Mouse (Mus musculus) left cerebral cortex, adult 9 months (tissue): ENCODE data around the gene Ece1.

Experiments used
- DNase-seq, 2 experiments: peaks; one replicate each; pipeline ENCODE4 v3.0.0; 2022; ENCODE audit warnings: low spot score in 2 of 2

Ece1 gene

DNA sequence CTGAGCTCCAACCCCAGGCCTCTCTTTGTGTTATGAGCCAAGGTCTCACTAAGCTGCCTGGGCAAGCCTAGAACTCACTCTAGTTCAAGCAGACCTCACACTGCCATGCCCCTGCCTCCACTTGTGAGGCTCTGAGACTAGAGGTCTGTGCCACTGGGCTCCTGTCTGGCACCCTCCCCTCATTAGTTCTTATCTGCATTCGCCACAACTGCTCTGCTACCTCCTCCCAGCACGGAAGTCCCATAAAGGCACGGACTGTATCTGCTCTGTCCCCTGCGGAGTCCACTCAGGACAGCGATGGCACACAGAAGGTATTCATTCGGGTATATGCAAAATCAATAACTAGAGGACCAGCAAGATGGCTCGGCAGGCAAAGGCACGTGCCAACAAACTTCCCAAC, 19.4 kb downstream of the Ece1 start:
- no peak for DNase-seq

DNA sequence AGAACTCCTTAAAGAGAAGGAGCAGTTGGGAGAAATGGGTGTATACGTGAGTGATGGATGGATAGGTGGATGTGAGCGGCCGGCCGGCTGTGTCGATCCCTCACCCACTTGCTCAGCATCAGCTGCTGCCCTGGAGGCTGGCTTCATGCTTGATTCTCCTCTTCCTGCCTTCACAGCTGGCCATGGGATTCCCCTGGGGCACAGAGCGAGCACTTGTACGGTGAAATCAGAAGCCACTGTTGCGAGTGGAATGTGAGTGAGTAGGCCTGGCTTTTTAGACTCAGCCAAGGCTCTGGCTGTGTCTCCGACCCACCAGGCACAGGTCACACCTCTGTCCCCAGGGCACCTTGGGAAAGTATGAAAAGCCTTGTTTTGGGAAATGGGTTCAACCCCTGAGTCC, 20.6 kb downstream of the Ece1 start:
- DNase-seq = no peak

DNA sequence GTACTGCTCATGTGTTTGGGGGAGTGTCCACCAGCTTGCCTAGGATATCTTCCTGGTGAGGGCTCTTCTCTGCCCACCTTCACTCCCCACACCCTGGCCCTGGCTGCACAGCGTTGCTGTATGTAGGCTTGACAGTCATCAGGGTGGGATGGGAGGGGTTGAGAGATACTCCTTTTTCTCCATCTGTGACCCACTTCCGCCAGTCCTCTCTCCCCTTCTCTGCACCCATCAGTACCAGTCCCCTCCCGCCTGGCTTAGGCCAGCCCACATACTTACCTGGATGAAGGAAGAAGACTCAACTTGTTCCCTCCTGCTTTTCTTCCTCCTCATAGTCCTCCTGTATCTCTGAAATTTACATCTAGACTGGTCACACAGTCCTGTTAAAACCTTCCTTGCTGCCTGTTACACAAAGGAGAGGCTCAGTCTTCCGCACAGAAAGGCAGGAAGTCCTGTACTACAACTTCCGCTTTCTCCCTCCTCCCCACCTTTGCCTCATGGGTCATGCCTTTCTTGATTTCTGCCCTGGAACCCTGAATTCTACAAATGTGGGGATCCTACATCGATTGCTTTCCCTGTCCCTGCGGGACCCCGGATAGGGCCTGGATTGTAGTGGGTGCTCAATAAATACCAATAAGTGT, 21.6 kb downstream of the Ece1 start:
- no peak for DNase-seq

DNA sequence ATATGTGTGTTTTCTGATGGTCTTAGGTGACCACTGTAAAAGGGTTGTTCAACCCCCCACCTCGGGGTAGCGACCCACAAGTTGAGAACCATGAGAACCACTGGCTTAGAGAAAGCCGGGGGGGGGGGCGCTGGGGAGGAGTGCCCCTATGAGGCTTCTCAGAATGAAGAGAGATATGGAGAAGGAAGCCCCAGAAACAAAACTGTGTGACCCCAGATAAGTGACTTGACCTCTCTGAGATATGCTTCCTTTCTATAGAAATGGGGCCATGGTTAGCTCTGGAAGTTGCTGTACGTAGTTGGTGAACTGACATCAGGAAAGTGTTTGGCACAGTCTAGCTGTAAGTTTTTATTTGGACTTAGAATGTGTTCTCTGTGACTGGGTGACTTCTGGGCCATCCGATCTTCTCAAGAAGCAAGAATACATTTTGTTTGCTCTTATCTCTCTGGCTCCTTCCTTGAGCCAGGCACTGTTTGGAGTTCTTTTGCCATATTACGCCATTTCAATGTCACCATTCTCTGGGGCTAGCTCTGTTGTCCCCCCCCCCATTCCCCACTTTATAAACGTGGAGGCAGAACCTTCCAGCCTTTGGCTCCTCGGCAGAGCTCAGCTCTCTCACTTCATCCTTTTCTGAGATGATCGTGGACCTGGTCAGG, 25.4 kb downstream of the Ece1 start:
- no peak for DNase-seq

DNA sequence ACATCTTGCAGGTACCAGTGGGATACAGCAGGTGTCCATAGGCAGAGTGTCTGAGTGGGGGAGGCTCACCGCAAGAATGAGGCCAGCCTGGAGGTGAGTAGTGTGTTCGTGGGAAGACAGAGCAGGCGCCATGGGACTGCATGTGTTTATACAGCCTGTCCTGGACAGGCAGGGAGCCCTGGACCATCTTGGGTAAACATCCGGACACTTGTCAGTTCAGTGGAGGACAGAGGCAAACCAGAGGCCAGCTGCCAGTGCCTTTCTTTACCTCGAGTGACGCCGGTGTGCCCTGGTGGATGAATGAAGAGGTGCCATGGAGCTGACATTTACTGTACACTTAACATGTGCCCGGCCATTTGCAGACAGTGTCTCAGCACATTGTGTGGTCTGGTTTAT, 26.0 kb downstream of the Ece1 start:
- DNase-seq = no peak

DNA sequence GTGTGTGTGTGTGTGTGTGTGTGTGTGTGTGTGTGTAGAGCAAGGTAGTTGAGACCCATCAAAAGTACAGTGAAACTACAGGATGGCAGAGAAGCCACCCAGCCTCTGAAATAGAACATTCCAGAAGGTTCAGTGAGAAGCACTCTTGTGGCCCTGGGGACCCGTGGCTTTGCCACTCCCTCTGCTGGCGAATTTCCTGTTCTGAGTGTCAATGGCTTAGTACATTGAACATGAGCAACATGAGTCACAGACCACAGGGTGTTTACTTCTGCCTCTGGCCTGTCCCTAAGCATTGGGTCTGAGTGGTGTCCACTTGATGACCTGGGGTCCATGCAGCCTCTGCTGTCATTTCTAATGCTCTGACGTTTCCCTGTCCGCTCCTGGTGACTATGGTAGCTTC, 28.6 kb downstream of the Ece1 start:
- DNase-seq = no peak

DNA sequence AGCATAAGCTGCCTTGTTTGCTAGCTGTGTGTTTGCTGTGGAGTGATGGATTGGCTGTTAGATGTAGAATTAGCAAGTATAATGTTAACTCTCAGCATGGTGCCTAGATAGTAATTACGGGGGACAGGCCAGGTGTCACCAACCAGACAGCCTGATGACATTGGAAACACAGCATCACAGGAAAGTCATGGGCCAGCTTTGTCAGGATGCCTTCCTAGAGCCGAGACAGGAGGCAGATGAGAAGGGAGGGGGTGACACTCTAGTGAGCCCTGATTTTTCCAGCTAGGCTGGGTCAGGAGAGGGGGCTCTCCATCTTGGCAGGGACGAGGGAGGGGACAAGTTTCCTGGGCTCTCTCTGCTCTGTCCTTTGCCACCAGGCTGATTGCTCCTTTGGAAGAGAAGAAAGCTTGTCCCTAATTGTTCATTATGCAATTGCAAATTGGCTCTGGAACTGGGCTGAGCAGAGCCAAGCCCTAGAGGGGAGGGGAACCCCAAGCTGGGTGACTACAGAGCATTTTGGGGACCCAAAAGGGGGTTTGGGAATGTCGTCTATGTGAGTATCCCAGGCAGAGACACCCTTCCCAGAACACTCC, 29.6 kb downstream of the Ece1 start:
- peak; percentile 31 to 35 for DNase-seq

DNA sequence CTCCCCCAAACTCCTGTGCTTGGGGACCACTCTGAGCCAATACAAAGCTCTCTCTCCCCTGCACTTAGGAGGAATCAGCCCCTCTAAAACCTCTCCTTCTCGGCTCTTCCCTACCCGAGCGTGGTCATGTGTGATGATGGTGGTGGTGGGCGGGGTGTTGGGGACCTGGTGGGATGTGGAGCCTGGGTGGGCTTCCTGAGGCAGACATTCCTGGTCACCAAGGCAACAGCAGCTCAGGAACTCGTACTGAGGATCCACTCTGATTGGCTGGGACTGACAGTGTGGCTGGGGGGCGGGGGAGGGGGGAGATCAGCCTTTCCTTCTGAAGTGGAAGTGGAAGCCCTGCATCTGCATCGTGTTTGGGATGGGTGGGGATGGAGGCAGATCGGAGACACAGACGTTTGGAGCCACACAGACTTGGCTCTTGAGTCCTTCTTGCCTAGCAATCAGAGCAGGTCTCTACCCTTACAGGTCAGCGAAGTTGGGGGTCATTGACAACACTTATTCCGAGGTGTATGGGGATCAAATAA, 30.7 kb downstream of the Ece1 start:
- no peak for DNase-seq

DNA sequence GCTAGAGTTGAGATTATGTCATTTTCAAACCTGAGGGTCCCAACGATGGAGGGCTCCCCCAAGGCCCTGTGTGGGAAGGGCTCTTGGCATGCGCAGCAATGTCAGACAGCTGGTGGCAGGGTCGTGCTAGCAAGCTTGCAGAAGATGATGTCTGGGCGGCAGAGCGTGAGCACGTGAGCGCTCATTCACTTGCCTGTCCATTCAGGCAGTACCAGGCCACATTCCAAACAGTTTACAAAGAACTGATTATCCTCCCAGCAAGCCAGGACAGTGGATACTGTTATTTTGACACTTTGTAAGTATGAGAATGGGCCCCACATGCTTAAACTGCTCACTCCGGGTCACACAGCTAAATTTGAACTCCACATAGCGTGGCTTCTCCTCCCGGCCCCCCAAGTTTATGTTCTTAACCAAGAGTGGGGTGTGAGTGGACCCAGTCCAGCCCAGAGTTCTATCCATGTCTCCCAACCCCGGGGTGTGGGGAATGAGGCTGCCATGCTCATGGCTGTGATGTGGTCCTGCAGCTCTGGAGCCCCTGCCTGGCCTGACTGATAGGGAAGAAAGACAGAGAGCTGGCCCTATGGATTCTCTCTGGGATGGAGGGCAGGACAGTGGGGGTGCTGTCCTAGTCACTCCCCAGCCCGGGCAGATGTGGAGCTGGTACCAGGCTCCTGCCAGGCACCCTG, 34.7 kb downstream of the Ece1 start:
- peak in 1 of 2 experiments; percentile 31 for DNase-seq

DNA sequence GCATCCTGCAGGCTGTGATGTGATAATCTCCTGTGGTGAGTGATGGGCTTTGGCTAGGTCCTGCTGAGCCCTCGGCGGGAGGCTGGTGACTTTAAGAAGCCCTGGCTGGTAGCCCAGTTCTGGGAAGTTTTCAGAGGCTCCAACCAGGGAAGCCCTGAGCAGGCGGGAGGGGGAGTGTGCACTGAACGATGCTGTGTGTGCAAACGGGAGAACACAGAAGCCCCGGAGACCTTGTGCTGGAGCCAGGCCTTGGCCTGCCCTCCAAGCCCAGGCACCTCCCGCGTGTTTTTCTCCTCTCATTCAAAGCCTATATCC, 35.2 kb downstream of the Ece1 start:
- DNase-seq = peak; percentile 32 to 63

DNA sequence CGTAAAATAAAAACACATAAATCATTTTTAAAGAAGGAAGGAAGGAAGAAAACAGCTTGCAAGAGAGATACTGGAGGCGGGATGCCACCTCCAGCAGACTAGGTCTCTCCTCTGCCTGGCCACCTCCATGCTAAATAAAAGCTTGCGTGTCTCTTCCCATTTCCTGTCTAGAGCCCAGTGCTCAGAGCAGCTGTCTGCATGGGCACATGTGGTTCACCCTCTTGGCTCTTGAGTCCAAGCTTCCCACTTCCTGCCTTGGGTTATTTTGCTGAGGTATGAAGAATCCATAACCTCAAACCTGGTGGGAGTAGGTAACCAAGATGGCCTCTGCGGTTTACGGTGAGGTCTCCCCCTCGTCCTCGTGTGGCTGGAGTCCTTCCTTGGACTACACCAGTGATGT, 36.5 kb downstream of the Ece1 start:
- no peak for DNase-seq

DNA sequence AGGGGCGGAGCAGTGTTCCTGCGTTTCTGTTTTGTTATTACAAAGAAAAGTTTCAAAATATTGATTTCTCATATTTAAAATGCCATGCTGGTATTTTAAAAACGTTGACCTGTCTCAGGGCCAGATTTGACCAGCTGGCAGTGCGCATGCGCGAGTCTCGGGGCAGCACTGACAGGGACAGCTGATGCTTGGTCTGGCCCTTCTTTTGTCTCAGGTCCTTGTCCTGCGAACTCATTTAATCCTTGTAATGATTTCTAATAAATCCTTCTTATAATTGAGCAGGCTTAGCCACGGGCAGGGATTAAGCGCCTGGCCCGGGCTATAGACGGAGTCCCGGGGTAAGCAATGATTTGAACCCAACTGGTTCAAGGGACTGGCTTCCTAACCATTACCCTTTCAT, 40.2 kb downstream of the Ece1 start:
- no peak for DNase-seq

DNA sequence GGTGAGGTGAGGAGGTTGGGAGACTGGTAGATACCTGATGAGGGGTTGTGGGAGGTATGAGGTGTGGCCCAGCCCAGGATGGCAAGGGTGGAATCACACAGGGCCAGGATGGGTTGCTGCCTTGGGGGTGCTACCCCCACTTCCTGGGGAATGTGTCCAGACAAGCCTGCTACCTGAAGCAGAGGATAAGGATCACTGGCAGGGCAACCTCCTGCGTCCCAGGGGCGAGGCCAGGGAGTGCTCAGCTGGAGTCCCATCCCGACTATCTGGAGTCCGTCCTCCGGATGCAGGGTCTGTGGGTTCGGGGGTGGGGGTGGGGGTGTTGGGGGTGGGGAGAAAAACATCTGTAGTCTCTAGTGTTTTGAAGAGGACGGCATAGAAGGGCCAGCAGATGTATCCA, 40.8 kb downstream of the Ece1 start:
- DNase-seq = no peak

DNA sequence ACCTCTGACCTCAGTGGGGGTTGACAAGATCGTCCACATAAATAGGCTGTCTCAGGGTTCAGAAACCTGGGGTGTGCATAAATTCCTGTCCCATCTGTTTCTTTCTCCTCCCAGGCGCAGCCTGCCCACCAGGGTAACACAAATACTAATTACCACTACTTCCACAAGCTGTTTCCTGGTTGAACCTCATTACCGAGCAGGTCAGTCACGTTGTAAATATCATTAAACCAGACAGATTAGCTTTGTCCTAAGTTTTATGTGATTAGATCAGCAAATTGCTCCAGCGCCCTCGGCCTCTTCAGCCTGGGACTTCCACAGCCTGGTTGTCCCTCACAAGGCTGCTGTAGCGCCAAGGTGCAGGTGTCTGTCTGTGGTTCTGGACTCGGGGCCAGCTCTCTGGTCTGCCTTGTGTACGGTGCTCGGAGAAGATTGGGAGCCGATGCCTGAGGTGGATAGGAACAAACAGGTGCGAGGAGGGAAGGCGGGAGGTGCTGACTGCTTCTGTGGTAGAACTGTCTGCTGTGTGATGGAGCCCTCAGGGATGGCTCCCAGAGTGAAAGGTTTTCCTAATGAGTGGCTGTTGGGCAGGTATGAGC, 43.0 kb downstream of the Ece1 start:
- no peak for DNase-seq

DNA sequence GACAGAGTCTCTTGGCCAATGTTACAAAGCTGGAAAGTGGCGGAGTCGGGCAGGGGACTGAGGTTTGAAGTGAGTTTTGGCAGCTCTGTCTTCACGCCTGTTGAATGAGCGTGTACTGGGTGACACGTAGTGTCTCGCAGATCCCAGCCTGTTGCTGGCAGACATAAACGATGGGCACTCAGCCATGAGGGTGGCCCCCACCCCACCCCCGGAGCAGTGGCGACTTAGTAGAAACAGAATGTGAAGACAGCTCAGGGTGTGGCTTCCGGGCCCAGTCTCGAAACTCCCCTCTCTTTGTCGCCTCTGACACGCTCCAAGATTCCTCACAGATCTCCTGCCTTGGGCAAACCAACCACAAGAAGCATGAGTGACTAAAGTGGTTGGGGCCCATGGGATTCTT, 45.9 kb downstream of the Ece1 start:
- no peak for DNase-seq

DNA sequence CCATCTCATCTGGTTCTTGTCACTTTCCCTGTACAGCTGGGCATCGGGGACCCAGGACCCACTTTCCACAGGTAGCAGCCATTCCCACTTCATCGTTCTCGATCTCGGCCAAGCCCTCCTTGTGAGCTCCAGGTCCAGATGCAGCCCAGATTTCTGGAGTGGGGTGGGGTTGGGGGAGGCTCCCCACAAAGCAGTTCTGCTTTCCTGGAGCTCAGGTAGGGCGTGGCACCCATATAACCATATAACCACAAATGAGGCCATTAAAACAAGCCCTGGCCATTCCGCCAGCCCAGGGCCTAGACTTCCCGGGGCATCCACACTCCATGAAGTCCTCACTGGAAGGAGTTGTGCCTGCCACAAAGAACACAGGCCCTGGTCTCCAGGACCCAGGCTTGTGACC, 46.5 kb downstream of the Ece1 start:
- no peak for DNase-seq

DNA sequence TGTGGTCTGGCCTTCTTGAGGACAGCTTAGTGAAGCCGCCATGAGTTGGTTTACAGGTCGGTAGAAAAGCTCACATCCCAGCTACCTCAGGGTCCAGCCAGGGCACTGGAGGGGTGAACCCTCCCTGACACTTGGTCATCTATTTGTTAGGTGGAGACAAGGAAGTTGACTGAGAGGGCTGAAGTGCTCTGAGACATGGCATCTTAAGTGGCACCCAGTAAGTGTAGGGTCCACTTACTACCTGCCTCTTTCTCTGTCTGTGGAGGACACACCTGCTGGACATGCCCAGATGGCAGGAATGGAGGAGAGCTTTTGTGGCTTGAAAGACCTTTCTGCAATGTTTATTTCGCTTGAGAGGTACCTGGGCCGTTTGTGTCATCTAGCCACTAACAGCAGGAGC, 46.9 kb downstream of the Ece1 start:
- DNase-seq = no peak

DNA sequence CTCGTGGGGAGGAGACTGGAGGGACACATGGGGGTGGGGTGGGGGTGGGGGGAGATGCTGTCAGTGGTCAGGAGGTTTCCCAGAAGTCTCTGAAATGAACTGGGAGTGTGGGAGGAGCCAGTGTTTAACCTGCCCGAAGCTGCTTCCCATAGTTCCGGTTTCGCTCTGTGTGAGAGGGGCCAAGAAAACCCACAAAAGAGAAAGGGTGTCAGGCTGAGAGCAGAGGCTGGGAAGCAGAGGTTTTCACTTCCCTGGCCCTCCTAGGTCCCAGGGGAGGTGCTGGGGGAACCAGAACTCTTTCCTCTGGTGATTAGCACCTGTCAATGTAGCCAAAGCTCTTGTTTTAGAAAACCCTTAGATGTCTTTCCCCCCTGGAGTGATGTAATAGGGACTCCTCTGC, 47.4 kb downstream of the Ece1 start:
- no peak for DNase-seq

DNA sequence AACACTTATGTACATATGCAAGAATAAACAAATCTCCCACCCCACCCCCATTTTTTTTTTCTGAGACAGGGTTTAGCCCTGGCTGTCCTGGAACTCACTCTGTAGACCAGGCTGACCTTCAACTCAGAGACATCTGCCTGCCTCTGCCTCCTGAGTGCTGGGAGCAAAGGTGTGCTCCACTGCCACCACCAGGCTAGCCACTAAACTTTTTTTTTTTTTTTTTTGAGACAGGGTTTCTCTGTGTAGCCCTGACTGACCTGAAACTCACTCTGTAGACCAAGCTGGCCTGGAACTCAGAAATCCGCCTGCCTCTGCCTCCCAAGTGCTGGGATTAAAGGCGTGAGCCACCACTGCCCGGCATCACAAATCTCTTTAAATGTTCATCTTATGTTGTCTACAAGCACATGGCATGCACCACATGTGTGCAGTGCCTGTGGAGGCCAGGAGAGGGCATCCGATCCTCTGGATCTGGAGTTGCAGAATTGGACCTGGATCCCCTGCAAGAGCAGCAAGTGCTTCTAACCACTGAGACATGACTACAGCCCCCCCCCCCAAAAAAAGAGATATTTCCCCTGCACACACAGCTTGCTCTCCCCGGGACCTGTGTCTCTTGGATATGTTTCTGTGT, 48.5 kb downstream of the Ece1 start:
- DNase-seq = no peak

DNA sequence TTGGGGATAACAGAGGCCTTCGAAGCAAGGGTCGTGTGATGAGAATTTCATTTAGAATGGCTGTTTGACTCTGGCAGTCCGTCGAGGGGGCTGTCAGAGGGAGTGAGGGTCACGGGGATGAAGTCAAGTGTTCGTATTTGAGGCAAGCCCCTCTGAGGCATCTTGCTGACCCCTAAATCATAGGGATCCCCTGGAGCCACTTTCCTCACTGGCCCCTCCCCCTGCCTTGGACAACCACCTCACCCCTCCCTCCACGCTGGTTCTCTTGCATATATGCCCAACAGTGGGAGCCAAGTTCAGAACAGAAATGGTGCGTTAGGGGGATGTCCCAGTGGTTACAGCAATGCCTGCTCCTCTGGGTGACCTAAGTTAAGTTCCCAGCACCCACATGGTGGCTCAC, 49.6 kb downstream of the Ece1 start:
- no peak for DNase-seq

DNA sequence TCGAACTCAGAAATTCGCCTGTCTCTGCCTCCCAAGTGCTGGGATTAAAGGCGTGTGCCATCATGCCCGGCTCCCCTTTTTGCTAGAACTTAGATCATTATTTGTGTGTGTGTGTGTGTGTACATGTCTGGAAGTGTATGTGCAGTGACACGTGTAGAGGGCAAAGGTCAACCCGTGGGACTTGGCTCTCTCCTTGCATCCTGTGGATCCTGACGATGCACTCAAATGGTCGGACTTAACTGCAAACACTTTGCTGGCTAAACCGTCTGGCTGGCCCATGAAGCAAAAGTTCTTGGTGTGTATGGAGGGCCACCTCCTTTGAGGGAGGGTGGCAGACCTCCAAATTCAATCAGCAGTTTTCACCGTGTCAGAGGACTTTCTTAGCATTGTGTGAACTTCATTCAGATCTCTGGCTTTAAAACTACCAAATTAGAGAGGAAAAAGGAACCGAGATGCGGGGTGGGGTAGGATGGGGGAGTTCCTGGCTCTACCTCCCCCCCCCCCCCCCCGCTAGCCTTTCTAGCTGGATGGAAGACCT, 50.8 kb downstream of the Ece1 start:
- DNase-seq = no peak
